Mouse (Mus musculus): ENCODE measurements around the gene Slc25a18. TPM values are rescaled to one million over a fixed set of nuclear protein-coding genes. Genes with fewer than 3 reads are reported as not detected.
"Not testable (repeated sequence)": the region's sequence is repeated elsewhere in the genome, so short reads cannot be mapped to it uniquely, and the experiment has no call there.

Gene Slc25a18
- total RNA-seq, 4 experiments from 2014 or later: 58.9 to 64.1 (median 61.9) TPM

- no peak for DNase-seq (ENCODE audit: low spot score in 2 of 2)
Measured at GRCm38 (mm10) chr6:120798019-120798418, 24.6 kb downstream of the Slc25a18 start.

- DNase-seq (ENCODE audit: low spot score in 2 of 2): no peak
Measured at GRCm38 (mm10) chr6:120798905-120799304, 25.5 kb downstream of the Slc25a18 start.

GRCm38 (mm10) chr6:120799581-120800041 lies 26.2 kb downstream of the Slc25a18 start:
- DNase-seq (ENCODE audit: low spot score in 2 of 2): peak in 1 of 2 experiments; percentile 26

GRCm38 (mm10) chr6:120806999-120807737 lies 33.8 kb downstream of the Slc25a18 start:
- DNase-seq (ENCODE audit: low spot score in 2 of 2): no peak

- no peak for DNase-seq (ENCODE audit: low spot score in 2 of 2)
Measured at GRCm38 (mm10) chr6:120807738-120808081, 34.3 kb downstream of the Slc25a18 start.

GRCm38 (mm10) chr6:120811999-120812398 lies 38.6 kb downstream of the Slc25a18 start:
- DNase-seq (ENCODE audit: low spot score in 2 of 2): not testable (repeated sequence)

- DNase-seq (ENCODE audit: low spot score in 2 of 2): no peak
Measured at GRCm38 (mm10) chr6:120819294-120819693, 45.9 kb downstream of the Slc25a18 start.

GRCm38 (mm10) chr6:120820144-120820543 lies 46.8 kb downstream of the Slc25a18 start:
- DNase-seq (ENCODE audit: low spot score in 2 of 2): no peak

- DNase-seq (ENCODE audit: low spot score in 2 of 2): no peak
Measured at GRCm38 (mm10) chr6:120820941-120821340, 47.6 kb downstream of the Slc25a18 start.

- no peak for DNase-seq (ENCODE audit: low spot score in 2 of 2)
Measured at GRCm38 (mm10) chr6:120821715-120822114, 48.3 kb downstream of the Slc25a18 start.

- DNase-seq (ENCODE audit: low spot score in 2 of 2): peak; percentile 91
Measured at GRCm38 (mm10) chr6:120822307-120822928, 49.0 kb downstream of the Slc25a18 start, which contains the start of gene Atp6v1e1. Gene Atp6v1e1 (minus strand): TSS chr6:120822793.

GRCm38 (mm10) chr6:120822937-120823614 lies 49.7 kb downstream of the Slc25a18 start:
- DNase-seq (ENCODE audit: low spot score in 2 of 2): no peak

GRCm38 (mm10) chr6:120830056-120830455 lies 56.7 kb downstream of the Slc25a18 start:
- no peak for DNase-seq (ENCODE audit: low spot score in 2 of 2)

GRCm38 (mm10) chr6:120830866-120831608 lies 57.7 kb downstream of the Slc25a18 start:
- no peak for DNase-seq (ENCODE audit: low spot score in 2 of 2)

GRCm38 (mm10) chr6:120832097-120832496 lies 58.7 kb downstream of the Slc25a18 start:
- DNase-seq (ENCODE audit: low spot score in 2 of 2): no peak

- DNase-seq (ENCODE audit: low spot score in 2 of 2): no peak
Measured at GRCm38 (mm10) chr6:120834766-120835321, 61.5 kb downstream of the Slc25a18 start.

- peak; percentile 85 to 95 for DNase-seq (ENCODE audit: low spot score in 2 of 2)
Measured at GRCm38 (mm10) chr6:120835474-120836374, 62.3 kb downstream of the Slc25a18 start, which contains the start of gene Bcl2l13. Gene Bcl2l13 (plus strand): TSS chr6:120836212.

GRCm38 (mm10) chr6:120836389-120837151 lies 63.2 kb downstream of the Slc25a18 start:
- DNase-seq (ENCODE audit: low spot score in 2 of 2): no peak

GRCm38 (mm10) chr6:120837152-120837530 lies 63.8 kb downstream of the Slc25a18 start:
- no peak for DNase-seq (ENCODE audit: low spot score in 2 of 2)

All from layer of hippocampus, adult 8-10 months (tissue).